Mouse (Mus musculus): ENCODE measurements around the gene Bcl2. TPM values are rescaled to one million over a fixed set of nuclear protein-coding genes. Genes with fewer than 3 reads are reported as not detected.
"Not testable (repeated sequence)": the region's sequence is repeated elsewhere in the genome, so short reads cannot be mapped to it uniquely, and the experiment has no call there.

Bcl2 gene
- polyA plus RNA-seq, 1 experiment from 2014 or later: 0.97 TPM

- Histone ChIP-seq H3K27me3 (ENCODE audit: control insufficient read depth, insufficient read depth, low read depth, low read length) (no peaks in the 10 kb centered on the region), H3K4me1 (ENCODE audit: control insufficient read depth, low read depth, low read length) (no peaks in the 10 kb centered on the region), H3K4me3 (ENCODE audit: low read depth, low read length) (no peak overlapping the region), H3K4me2 (ENCODE audit: low read depth, low read length) (no peak overlapping the region), H3K27ac (ENCODE audit: low read length) (no peak overlapping the region), H3K9ac (ENCODE audit: low read depth, low read length) (no peak overlapping the region), H3K9me3 (replicated peaks; ENCODE audit: control insufficient read depth, low read length) (no peaks in the 10 kb centered on the region), H3K36me3 (ENCODE audit: control insufficient read depth, insufficient read depth) (no peaks in the 10 kb centered on the region)
- no peak for ATAC-seq (ENCODE audit: low read depth)
- 46% methylated on average over 3 of the region's 3 CpGs for WGBS (ENCODE audit: insufficient replicate concordance)
These were observed 173.9 kb downstream of the Bcl2 start for GRCm38 (mm10) chr1:106540130-106540529.

DNA sequence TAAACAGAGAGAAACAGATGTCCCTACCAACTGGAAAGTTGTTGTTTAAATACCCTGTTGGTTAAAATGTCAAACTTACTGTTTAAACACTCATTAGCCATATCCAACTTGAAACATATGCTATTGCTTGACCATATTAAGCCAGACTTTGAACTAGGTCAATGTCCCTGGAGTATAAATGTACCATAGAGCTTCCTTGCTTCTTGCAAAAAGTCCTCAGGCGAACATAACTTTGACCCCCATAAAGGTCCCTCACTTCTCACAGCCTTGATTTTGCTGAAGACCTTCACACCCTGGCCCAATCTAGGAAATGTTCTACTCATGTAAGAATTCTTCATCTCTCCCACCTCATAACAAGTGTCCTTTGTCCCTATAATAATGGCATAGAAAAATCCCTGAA is 175.0 kb downstream of the Bcl2 start:
- 55% methylated on average over 1 of the region's 1 CpGs for WGBS (ENCODE audit: insufficient replicate concordance)
- H3K27me3 ChIP-seq (ENCODE audit: control insufficient read depth, insufficient read depth, low read depth, low read length): no peaks in the 10 kb centered on the region
- ATAC-seq (ENCODE audit: low read depth): no peak
- H3K27ac ChIP-seq (ENCODE audit: low read length): no peak overlapping the region
- H3K4me1 ChIP-seq (ENCODE audit: control insufficient read depth, low read depth, low read length): no peaks in the 10 kb centered on the region
- no peak overlapping the region for H3K9ac ChIP-seq (ENCODE audit: low read depth, low read length)
- H3K9me3 ChIP-seq (replicated peaks; ENCODE audit: control insufficient read depth, low read length): no peaks in the 10 kb centered on the region
- no peak overlapping the region for H3K4me3 ChIP-seq (ENCODE audit: low read depth, low read length)
- H3K4me2 ChIP-seq (ENCODE audit: low read depth, low read length): no peak overlapping the region
- no peaks in the 10 kb centered on the region for H3K36me3 ChIP-seq (ENCODE audit: control insufficient read depth, insufficient read depth)

GRCm38 (mm10) chr1:106534835-106535234 is 179.2 kb downstream of the Bcl2 start:
- H3K27ac ChIP-seq (ENCODE audit: low read length); H3K4me1 ChIP-seq (ENCODE audit: control insufficient read depth, low read depth, low read length); H3K4me2 ChIP-seq (ENCODE audit: low read depth, low read length); H3K27me3 ChIP-seq (ENCODE audit: control insufficient read depth, insufficient read depth, low read depth, low read length); H3K9ac ChIP-seq (ENCODE audit: low read depth, low read length); H3K9me3 ChIP-seq (replicated peaks; ENCODE audit: control insufficient read depth, low read length); H3K4me3 ChIP-seq (ENCODE audit: low read depth, low read length); H3K36me3 ChIP-seq (ENCODE audit: control insufficient read depth, insufficient read depth); ATAC-seq (ENCODE audit: low read depth): not testable (repeated sequence)
- WGBS (ENCODE audit: insufficient replicate concordance): 55% methylated on average over 3 of the region's 3 CpGs

DNA sequence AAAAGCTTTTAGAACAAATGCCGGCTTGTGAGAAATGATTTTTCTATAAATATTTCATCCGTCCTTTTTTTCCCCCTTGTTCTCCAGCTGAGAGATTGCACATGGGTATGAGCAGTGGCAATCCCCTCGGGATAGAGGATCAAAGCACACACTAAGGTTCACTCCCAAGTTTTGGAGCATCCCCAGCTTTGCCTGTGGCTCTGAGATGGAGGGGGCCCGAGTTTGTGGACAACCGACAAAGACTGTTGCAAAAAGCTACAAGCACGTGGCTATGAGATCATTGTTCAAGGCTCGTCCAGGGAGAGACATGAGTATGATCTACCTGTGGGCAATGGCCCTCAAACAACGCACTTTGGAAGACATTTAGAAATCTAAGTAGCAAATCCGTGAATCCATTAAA is 184.5 kb downstream of the Bcl2 start:
- Histone ChIP-seq H3K27ac (ENCODE audit: low read length) (no peak overlapping the region), H3K9me3 (replicated peaks; ENCODE audit: control insufficient read depth, low read length) (no peaks in the 10 kb centered on the region), H3K4me1 (ENCODE audit: control insufficient read depth, low read depth, low read length) (no peaks in the 10 kb centered on the region), H3K27me3 (ENCODE audit: control insufficient read depth, insufficient read depth, low read depth, low read length) (no peaks in the 10 kb centered on the region), H3K4me3 (ENCODE audit: low read depth, low read length) (no peak overlapping the region), H3K9ac (ENCODE audit: low read depth, low read length) (no peak overlapping the region), H3K36me3 (ENCODE audit: control insufficient read depth, insufficient read depth) (no peaks in the 10 kb centered on the region), H3K4me2 (ENCODE audit: low read depth, low read length) (no peak overlapping the region)
- 60% methylated on average over 9 of the region's 9 CpGs for WGBS (ENCODE audit: insufficient replicate concordance)
- ATAC-seq (ENCODE audit: low read depth): no peak

DNA sequence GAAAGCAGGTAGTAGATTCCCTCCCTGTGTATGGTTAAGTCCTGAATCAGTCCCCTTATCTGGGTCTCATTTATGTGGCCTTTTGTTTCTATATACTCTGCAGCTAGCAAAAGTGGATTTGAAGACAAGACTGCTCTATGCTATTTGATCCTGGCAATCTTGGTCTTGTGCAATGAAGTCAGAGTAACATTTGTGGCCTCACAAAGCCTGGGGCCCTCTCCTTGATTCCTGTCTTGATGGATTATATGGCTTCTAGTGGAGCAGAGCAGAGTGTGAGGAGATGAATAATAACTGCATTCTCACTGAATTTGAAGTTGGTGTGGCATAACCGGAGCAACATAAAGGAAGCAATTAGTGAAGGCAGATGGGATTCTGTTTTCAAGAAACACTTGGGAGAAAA is 186.5 kb downstream of the Bcl2 start:
- H3K9me3 ChIP-seq (replicated peaks; ENCODE audit: control insufficient read depth, low read length): no peaks in the 10 kb centered on the region
- H3K36me3 ChIP-seq (ENCODE audit: control insufficient read depth, insufficient read depth): no peaks in the 10 kb centered on the region
- H3K4me1 ChIP-seq (ENCODE audit: control insufficient read depth, low read depth, low read length): no peaks in the 10 kb centered on the region
- no peak overlapping the region for H3K4me3 ChIP-seq (ENCODE audit: low read depth, low read length)
- ATAC-seq (ENCODE audit: low read depth): no peak
- H3K27ac ChIP-seq (ENCODE audit: low read length): no peak overlapping the region
- no peak overlapping the region for H3K4me2 ChIP-seq (ENCODE audit: low read depth, low read length)
- WGBS (ENCODE audit: insufficient replicate concordance): 82% methylated on average over 1 of the region's 1 CpGs
- no peaks in the 10 kb centered on the region for H3K27me3 ChIP-seq (ENCODE audit: control insufficient read depth, insufficient read depth, low read depth, low read length)
- H3K9ac ChIP-seq (ENCODE audit: low read depth, low read length): no peak overlapping the region

DNA sequence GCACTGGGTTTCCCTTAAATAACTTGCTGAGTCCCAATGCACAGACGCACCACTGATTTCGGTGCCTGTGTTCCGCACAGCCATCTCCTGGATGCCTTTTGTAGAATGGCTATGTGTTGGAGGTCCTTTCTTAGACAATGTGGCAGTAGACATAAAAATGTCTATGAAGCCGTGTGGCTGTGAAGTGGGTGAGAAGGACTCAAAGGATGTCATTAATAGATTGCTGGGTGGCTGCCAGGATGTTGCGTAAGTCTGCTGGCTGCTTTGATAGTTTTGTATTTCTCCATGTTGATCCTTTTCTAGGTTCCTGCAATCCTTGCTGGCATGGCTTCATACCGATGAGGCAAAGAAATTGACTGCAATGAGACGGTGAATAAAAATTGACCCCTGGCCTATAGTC is 187.3 kb downstream of the Bcl2 start:
- Histone ChIP-seq H3K4me2 (ENCODE audit: low read depth, low read length) (no peak overlapping the region), H3K4me1 (ENCODE audit: control insufficient read depth, low read depth, low read length) (no peaks in the 10 kb centered on the region), H3K9ac (ENCODE audit: low read depth, low read length) (no peak overlapping the region), H3K27ac (ENCODE audit: low read length) (no peak overlapping the region), H3K4me3 (ENCODE audit: low read depth, low read length) (no peak overlapping the region), H3K9me3 (replicated peaks; ENCODE audit: control insufficient read depth, low read length) (no peaks in the 10 kb centered on the region), H3K27me3 (ENCODE audit: control insufficient read depth, insufficient read depth, low read depth, low read length) (no peaks in the 10 kb centered on the region), H3K36me3 (ENCODE audit: control insufficient read depth, insufficient read depth) (no peaks in the 10 kb centered on the region)
- WGBS (ENCODE audit: insufficient replicate concordance): 60% methylated on average over 7 of the region's 7 CpGs
- ATAC-seq (ENCODE audit: low read depth): no peak

GRCm38 (mm10) chr1:106526112-106526511 is 188.0 kb downstream of the Bcl2 start:
- no peak overlapping the region for H3K27ac ChIP-seq (ENCODE audit: low read length)
- no peaks in the 10 kb centered on the region for H3K9me3 ChIP-seq (replicated peaks; ENCODE audit: control insufficient read depth, low read length)
- no peak overlapping the region for H3K4me3 ChIP-seq (ENCODE audit: low read depth, low read length)
- no peak for ATAC-seq (ENCODE audit: low read depth)
- no peak overlapping the region for H3K4me2 ChIP-seq (ENCODE audit: low read depth, low read length)
- H3K36me3 ChIP-seq (ENCODE audit: control insufficient read depth, insufficient read depth): no peaks in the 10 kb centered on the region
- H3K4me1 ChIP-seq (ENCODE audit: control insufficient read depth, low read depth, low read length): no peaks in the 10 kb centered on the region
- H3K9ac ChIP-seq (ENCODE audit: low read depth, low read length): no peak overlapping the region
- H3K27me3 ChIP-seq (ENCODE audit: control insufficient read depth, insufficient read depth, low read depth, low read length): no peaks in the 10 kb centered on the region
- 53% methylated on average over 3 of the region's 3 CpGs for WGBS (ENCODE audit: insufficient replicate concordance)

GRCm38 (mm10) chr1:106523741-106524140 is 190.3 kb downstream of the Bcl2 start:
- WGBS (ENCODE audit: insufficient replicate concordance): 29% methylated on average over 6 of the region's 6 CpGs
- ATAC-seq (ENCODE audit: low read depth): no peak

GRCm38 (mm10) chr1:106523009-106523408 is 191.1 kb downstream of the Bcl2 start:
- Histone ChIP-seq H3K36me3 (ENCODE audit: control insufficient read depth, insufficient read depth) (no peaks in the 10 kb centered on the region), H3K9me3 (replicated peaks; ENCODE audit: control insufficient read depth, low read length) (no peaks in the 10 kb centered on the region), H3K4me3 (ENCODE audit: low read depth, low read length) (no peak overlapping the region), H3K4me1 (ENCODE audit: control insufficient read depth, low read depth, low read length) (no peaks in the 10 kb centered on the region), H3K27me3 (ENCODE audit: control insufficient read depth, insufficient read depth, low read depth, low read length) (no peaks in the 10 kb centered on the region), H3K9ac (ENCODE audit: low read depth, low read length) (no peak overlapping the region), H3K4me2 (ENCODE audit: low read depth, low read length) (no peak overlapping the region), H3K27ac (ENCODE audit: low read length) (no peak overlapping the region)
- whole genome bisulfite sequencing (ENCODE audit: insufficient replicate concordance): 66% methylated on average over 5 of the region's 5 CpGs
- ATAC-seq (ENCODE audit: low read depth): no peak

More at GRCm38 (mm10) chr1:106523741-106524140, 190.3 kb downstream of the Bcl2 start:
- Histone ChIP-seq H3K4me2 (ENCODE audit: low read depth, low read length) (no peak overlapping the region), H3K4me3 (ENCODE audit: low read depth, low read length) (no peak overlapping the region), H3K9me3 (replicated peaks; ENCODE audit: control insufficient read depth, low read length) (no peaks in the 10 kb centered on the region), H3K4me1 (ENCODE audit: control insufficient read depth, low read depth, low read length) (no peaks in the 10 kb centered on the region), H3K9ac (ENCODE audit: low read depth, low read length) (no peak overlapping the region), H3K27me3 (ENCODE audit: control insufficient read depth, insufficient read depth, low read depth, low read length) (no peaks in the 10 kb centered on the region), H3K36me3 (ENCODE audit: control insufficient read depth, insufficient read depth) (no peaks in the 10 kb centered on the region), H3K27ac (ENCODE audit: low read length) (no peak overlapping the region)
